Mouse (Mus musculus) spleen, postnatal 14 days (tissue): ENCODE measurements around the gene Foxk2.
"Not testable (repeated sequence)": the region's sequence is repeated elsewhere in the genome, so short reads cannot be mapped to it uniquely, and the experiment has no call there.

Source experiments
- DNase-seq, 2 experiments: peaks; one replicate each; pipeline ENCODE4 v3.0.0; 2021 to 2022; ENCODE audit warnings: low spot score in 2 of 2

The Foxk2 gene

GRCm38 (mm10) chr11:121278011-121278410, 18.2 kb downstream of the Foxk2 start:
- no peak for DNase-seq

DNA sequence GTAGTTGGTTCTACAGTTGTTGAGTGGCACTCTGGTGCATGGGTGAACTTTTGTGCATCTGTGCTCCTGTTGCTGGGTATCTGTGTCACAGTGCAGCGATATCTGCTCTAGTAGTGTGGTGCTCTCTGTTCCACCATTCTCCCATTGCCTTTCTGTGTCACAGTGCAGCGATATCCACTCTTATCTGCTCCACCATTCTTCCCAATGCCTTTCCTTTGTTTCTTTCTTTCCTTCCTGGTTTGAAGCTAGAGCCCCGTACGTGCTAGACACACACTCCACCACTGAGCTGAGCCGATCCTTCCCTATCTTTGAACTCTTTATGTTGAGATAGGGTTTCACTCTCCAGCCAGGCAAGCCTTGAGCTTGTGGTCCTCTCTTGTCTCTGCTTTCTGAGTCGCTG, 23.1 kb downstream of the Foxk2 start:
- DNase-seq = no peak

DNA sequence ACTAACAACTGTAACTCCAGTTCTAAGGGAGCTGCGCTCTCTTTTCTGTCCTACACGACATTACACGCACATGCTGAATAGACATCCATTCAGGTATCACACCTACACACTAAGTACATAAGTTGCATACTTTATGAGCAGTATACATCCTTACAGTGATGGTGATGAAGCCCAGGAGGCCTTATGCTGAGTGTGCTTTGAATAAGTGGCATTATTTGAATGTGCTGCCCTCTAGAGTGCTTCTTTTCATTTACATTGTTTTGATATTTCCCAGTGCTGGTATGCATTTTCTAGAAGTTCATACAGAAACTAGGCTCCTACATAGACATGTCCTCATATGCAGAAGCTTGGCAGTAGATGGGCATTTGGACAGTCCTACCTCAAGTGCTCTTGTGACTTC, 30.1 kb downstream of the Foxk2 start:
- no peak for DNase-seq

DNA sequence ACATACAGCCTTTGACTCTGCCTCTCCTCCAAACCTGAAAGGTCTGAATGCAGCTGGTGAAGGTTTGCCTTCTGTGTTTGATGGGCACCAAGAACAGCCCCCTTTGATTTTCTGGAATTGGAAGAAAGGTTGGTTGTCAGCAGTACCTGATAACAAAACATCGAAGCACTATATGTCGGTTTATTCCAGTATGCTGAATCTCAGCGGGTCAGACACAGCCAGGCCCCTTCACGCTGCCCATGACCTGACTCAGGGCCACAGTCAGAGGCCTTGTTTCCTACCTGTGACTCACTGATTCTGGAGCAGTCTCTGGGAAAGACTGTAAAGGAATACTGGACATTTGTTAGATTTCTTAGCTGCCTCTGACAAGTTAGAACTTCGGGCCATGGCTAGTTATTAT, 35.0 kb downstream of the Foxk2 start:
- DNase-seq = no peak

DNA sequence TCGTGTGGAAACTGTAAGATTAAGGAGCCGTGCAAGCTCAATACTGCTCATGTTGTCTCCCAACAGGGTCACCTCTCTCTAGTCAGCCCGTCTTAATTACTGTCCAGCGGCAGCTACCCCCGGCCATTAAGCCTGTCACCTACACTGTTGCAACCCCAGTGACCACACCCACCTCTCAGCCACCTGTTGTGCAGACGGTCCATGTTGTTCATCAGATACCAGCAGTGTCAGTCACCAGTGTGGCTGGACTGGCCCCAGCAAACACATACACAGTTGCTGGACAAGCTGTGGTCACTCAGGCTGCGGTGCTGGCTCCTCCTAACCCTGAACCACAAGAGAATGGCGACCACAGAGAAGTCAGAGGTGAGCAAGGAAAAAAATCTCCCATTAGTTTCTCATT, 38.7 kb downstream of the Foxk2 start:
- DNase-seq = no peak

- DNase-seq = no peak
These were observed 40.5 kb downstream of the Foxk2 start for GRCm38 (mm10) chr11:121300265-121300664.

DNA sequence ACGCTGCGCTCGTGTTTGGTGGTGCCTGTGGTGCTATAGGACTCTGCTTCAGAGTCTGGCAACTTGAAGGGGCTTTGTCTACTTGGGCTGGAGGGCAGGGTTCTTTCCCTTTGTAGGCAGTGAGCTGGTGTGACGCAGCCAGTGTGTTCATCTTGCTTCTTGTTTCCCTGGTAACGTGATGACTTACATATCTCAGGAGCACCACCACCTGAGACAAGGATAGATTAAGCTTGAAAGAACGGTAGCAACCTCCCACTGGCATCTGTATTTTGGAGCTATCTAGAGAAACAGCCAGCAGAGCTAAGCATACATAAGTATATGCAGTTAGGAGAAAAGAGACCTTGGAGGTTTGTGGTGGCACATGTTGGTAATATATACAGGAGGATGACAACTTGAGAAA, 45.6 kb downstream of the Foxk2 start:
- DNase-seq = no peak

- DNase-seq = no peak
These were observed 46.8 kb downstream of the Foxk2 start for GRCm38 (mm10) chr11:121306608-121307007.

- not testable (repeated sequence) for DNase-seq
These were observed 47.9 kb downstream of the Foxk2 start for GRCm38 (mm10) chr11:121307712-121308111.

DNA sequence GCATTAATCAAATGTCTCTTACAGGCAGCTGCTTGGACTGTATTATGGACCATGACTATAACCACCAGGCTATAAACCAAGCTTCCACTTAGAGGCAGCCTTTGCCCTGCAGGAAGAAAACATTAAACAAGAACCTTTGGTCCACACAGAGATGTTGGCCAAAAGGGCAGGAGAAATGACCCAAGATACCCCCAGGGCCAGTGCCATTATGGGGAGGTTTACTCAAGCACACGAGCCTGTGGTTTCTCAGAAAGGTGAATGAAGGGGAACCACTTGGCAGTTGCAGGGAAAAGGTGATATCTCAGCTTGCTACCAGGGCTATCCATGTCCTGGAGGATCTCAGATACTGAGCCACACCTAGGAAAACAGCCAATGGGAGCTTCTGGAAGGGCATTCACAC, 66.2 kb downstream of the Foxk2 start:
- no peak for DNase-seq

DNA sequence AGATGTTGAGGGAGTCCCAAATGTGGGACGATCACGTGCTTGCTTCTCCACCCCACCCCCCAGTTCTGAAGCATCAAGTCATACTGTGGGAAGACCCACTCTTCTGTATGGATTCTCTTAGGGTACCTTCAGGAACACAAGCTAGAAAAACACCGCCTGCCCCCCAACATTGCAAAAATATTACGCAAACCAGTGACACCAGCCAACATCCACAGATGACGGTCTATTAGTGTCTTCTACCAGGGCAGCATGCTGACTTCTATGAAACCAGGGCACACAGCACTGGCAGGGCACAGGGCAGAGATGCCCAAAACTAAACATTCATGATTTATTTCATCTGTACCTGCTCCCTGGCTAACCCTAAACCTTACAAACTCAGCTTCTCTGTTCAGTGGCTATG, 66.9 kb downstream of the Foxk2 start:
- no peak for DNase-seq

GRCm38 (mm10) chr11:121328206-121328605, 68.4 kb downstream of the Foxk2 start:
- DNase-seq = no peak

GRCm38 (mm10) chr11:121328619-121329018, 68.8 kb downstream of the Foxk2 start:
- DNase-seq = no peak

DNA sequence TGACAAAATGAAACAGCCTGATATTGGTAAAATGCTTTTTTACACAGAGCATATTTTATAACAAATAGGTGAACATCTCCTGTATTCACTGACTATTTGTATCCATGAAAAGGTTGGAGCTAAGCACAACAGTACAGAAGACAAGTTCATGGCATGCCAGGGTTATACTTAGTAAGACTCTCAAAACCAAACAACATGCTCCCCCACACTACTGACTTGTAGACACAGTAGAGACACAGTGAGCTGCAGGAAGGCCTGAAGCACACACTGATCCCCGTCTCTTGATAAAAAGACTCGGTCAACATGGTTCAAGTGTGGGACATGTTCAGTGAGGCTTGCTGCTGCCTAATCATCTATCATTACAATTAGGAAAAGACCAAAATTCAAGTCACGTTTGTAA, 71.9 kb downstream of the Foxk2 start:
- DNase-seq = no peak

GRCm38 (mm10) chr11:121339647-121340046, 79.9 kb downstream of the Foxk2 start:
- DNase-seq = no peak

DNA sequence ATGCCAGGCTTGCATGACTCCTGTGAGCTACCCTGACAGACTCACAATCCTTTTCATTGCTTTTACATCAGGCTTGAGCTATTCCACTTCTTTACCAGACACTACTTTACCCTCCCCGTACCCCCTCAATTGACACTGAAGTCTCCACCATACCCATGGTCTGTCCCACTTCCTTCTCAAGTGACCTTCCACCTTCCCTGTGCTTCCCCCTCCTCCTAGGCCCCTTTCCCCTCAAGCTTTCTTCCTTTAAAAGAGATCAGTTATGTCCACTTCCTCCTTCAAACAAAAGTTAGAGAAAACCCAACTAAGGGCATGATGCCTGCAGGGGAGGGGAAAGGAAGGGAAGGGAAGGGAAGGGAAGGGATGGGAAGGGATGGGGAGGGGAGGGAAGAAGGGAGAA, 80.5 kb downstream of the Foxk2 start:
- no peak for DNase-seq

GRCm38 (mm10) chr11:121342423-121342822, 82.6 kb downstream of the Foxk2 start:
- DNase-seq = not testable (repeated sequence)

- no peak for DNase-seq
These were observed 87.2 kb downstream of the Foxk2 start for GRCm38 (mm10) chr11:121347036-121347435.

- DNase-seq = no peak
These were observed 88.4 kb downstream of the Foxk2 start for GRCm38 (mm10) chr11:121348166-121348565.

DNA sequence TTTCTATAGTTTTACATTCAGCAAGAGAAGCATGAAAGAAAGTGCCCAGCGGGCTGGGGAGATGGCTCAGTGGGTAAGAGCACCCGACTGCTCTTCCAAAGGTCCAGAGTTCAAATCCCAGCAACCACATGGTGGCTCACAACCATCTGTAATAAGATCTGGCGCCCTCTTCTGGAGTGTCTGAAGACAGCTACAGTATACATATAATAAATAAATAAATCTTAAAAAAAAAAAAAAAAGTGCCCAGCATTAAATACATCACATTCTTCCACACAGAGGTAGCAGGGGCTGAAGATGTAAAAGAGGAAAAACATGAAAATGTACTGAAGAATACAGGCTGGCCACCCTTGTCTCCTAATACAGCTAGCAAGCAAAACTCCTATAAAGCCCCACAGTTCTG, 88.9 kb downstream of the Foxk2 start:
- not testable (repeated sequence) for DNase-seq

DNA sequence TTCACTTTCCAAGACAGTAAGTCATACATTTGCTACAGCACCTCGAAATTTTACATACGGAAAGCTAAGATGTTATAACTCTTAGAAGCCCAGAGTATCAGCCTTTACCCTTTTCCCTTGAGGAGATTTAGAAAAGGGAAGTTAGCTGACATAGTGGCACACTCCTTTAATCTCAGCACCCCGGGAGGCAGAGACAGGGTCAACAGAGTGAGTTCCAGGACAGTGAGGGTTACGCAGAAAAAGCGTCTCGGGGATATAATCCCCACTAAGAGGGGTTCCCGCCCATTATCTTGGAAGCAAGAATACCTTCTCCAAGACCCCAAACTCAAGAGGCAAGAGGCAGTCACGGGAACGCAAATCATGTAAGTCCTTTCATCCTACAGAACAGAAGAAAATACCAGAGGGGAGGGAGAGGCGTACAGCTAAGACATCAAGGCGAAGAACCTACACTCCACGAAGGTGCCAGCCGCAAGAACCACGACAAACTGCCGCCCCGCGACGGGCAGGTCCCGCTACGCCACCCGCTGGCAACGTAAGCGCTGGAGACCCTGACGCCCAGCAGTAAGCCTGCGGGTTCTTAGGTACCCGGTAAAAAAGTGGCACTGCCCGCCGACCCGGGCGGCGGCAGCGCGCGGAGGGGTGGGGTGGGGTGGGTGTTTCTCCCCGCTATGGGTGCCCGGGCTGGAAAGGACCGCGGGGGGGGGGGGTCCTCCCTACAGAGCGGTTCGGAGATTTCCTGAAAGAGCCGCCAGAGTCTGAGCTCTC, 93.7 kb downstream of the Foxk2 start:
- DNase-seq = peak; percentile 19 to 49

- DNase-seq = peak; percentile 96 to 99
These were observed 94.4 kb downstream of the Foxk2 start, which contains the start of gene Wdr45b for GRCm38 (mm10) chr11:121354091-121354707. TSS of gene Wdr45b (minus strand) at chr11:121354445.
